ENCODE assay signal across 25 mouse cellular contexts in the genomic region with DNA sequence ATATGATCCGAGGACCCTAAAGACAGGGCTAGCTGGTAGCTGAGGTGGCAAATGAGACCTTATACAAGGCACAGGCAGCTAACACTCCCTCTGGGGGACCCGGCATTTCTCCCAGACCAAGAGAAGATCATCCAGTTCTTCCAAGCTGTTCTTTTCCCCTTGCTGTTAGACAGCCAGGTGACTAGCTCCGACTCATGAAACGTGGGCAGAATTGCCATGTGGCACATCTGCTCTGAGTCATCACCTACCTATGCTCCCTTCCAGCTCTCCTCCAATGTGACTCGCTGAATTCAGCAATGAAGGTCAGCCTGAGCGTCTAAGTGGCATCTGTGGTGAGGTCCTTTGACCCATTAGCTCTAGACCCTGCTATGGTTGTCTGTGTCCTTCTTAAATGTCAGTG.
"Had no signal": no experiment of that assay in that cellular context is flagged by ENCODE, and none has a peak within 500 bp of the region (broad histone marks: within the 10 kb centered on the region; RNA-seq: fewer than 3 reads in every experiment).

No protein-coding gene starts in this region.

- ATAC-seq: forebrain, postnatal 0 days; hindbrain, postnatal 0 days; intestine, embryonic 16.5 days had no signal

- H3K27ac ChIP-seq: heart, adult 2 months; heart, embryonic 13.5 days; heart, embryonic 15.5 days; hindbrain, embryonic 13.5 days; hindbrain, embryonic 15.5 days; hindbrain, postnatal 0 days; kidney, embryonic 15.5 days; kidney, postnatal 0 days; limb, embryonic 13.5 days; limb, embryonic 15.5 days had no signal

- H3K4me3 ChIP-seq: heart, adult 2 months; heart, embryonic 13.5 days; heart, embryonic 15.5 days; hindbrain, embryonic 13.5 days; hindbrain, embryonic 15.5 days; kidney, embryonic 15.5 days; limb, embryonic 13.5 days; limb, embryonic 15.5 days had no signal

- DNase-seq: forebrain, postnatal 0 days; gastrocnemius, postnatal 14 days; gastrocnemius, postnatal 36 days; heart, adult 11 months; heart, adult 2 months; heart, postnatal 14 days; heart, postnatal 36 days; kidney, adult 11 months; kidney, adult 2 months; kidney, adult 9 months; kidney, postnatal 14 days; kidney, postnatal 36 days; layer of hippocampus, adult 9-11 months; layer of hippocampus, postnatal 36 days; left cerebral cortex, postnatal 4 days had no signal
